Mouse (Mus musculus): ENCODE data around the gene Ift46. TPM values are rescaled to one million over a fixed set of nuclear protein-coding genes. Genes with fewer than 3 reads are reported as not detected.

Gene Ift46
- polyA plus RNA-seq, 1 experiment, result 42.2 TPM

DNA sequence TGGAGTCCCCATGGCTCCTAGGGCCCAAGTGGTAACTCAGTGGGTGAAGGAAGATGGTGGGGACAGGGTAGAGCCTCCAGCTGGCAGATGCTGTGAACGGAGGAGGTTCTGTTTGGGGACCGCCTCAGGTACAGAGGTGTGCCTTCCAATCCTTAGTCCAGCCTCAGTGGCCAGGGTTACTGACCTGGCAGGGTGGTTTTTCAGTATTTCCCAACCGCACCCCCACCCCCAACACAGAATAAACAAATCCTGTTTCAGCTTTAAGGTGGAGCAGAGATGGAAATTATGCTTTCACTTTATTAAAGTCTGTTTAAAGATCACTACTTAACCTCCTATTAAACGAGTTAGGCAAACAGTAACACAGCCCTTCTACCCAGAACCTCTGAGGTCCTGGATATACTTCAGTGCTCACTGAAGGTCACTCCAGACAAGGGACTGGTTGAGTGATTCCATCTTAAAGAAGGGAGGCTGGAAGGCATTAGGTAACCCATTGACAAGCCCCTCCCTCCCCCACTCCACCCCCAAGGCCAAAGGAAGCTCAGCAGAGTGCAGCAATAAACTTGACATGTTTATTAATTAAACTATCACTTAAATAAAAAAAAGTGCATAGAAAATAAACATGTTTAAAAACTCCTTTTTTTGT is 35.2 kb downstream of the Ift46 start, which contains the start of gene Ttc36:
Gene Ttc36, minus strand, starts transcription at position 265 of the 643 bp plus-strand sequence.
- no peak within 1 kb of the TSS for H3K27ac ChIP-seq (ENCODE audit: control insufficient read depth, insufficient read depth, low read length)

DNA sequence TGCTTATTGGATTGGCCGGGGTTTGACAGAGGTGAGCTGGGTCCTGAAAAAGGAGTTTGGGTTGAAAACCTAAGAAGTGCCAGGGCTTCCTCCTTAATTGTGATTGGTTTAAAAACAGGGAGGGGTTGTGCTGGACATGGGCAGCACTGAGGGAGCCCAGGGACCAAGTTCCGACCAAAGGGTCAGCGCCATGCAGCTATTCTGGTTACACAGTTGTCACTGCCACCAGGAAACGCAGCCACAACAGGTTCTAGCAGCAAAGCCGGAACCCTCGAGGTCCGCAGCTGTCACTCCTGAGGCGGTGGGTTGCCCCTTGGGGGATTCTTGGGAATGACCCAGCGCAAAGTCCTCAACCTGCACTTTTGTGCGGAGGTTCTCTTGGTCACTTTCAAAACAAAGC is 37.0 kb downstream of the Ift46 start:
- DNase-seq, result no peak
- TF ChIP-seq CTCF (IDR thresholded peaks at IDR 0.05; ENCODE audit: borderline replicate concordance, control insufficient read depth, extremely low read depth, insufficient read depth, low read length, poor library complexity), result no peak
- no peak for TF ChIP-seq POLR2A (IDR thresholded peaks at IDR 0.05; ENCODE audit: control insufficient read depth, extremely low read depth, insufficient read depth, low read length, poor library complexity)
- Histone ChIP-seq H3K4me3 (ENCODE audit: control insufficient read depth, insufficient read depth, low read length) (no peak overlapping the region), H3K36me3 (ENCODE audit: control insufficient read depth, insufficient read depth, low read length) (peaks cover 47% of the 10 kb centered on the region), H3K27me3 (ENCODE audit: control insufficient read depth, insufficient read depth, low read length) (no peaks in the 10 kb centered on the region), H3K27ac (ENCODE audit: control insufficient read depth, insufficient read depth, low read length) (no peak overlapping the region), H3K4me1 (replicated peaks; ENCODE audit: control insufficient read depth, insufficient read depth, low read length) (peaks cover 1% of the 10 kb centered on the region; the same call in 1 of the 2 replicates)
- 97% methylated on average over 10 of the region's 10 CpGs for WGBS

More for the DNA sequence above, 35.2 kb downstream of the Ift46 start, which contains the start of gene Ttc36:
- Histone ChIP-seq H3K4me1 (replicated peaks; ENCODE audit: control insufficient read depth, insufficient read depth, low read length) (peaks cover 8% of the 10 kb centered on the region), H3K27me3 (ENCODE audit: control insufficient read depth, insufficient read depth, low read length) (no peaks in the 10 kb centered on the region; the same call in 1 of the 2 replicates), H3K36me3 (ENCODE audit: control insufficient read depth, insufficient read depth, low read length) (peaks cover 30% of the 10 kb centered on the region), H3K4me3 (ENCODE audit: control insufficient read depth, insufficient read depth, low read length) (no peak within 1 kb of the TSS)
- TF ChIP-seq CTCF (IDR thresholded peaks at IDR 0.05; ENCODE audit: borderline replicate concordance, control insufficient read depth, extremely low read depth, insufficient read depth, low read length, poor library complexity) (no peak), POLR2A (IDR thresholded peaks at IDR 0.05; ENCODE audit: control insufficient read depth, extremely low read depth, insufficient read depth, low read length, poor library complexity) (no peak)
- WGBS, result 86% methylated on average over 4 of the region's 4 CpGs
- no peak for DNase-seq

DNA sequence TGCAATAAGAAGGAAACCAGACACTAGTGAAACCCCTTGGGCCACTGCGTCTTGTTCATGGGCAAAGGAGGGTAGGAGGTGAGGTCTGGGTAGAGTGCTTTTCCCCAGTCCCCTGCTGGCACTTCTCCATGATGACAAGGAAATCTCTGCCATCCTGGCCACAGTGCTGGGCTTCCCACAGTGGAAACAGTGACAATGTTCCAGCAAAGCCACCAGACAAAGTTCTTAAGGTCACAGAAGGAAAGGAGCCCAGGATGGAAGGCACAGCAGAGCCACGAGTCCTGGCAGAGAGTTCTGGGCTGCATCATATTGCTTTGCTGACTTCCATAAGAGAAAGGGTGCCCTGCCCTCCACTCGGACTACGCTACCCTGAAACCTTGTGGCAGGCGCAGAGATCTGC is 37.8 kb downstream of the Ift46 start:
- TF ChIP-seq POLR2A (IDR thresholded peaks at IDR 0.05; ENCODE audit: control insufficient read depth, extremely low read depth, insufficient read depth, low read length, poor library complexity), result no peak
- no peak for TF ChIP-seq CTCF (IDR thresholded peaks at IDR 0.05; ENCODE audit: borderline replicate concordance, control insufficient read depth, extremely low read depth, insufficient read depth, low read length, poor library complexity)
- H3K27ac ChIP-seq (ENCODE audit: control insufficient read depth, insufficient read depth, low read length), result no peak overlapping the region
- no peak overlapping the region for H3K4me3 ChIP-seq (ENCODE audit: control insufficient read depth, insufficient read depth, low read length)
- WGBS, result 97% methylated on average over 5 of the region's 5 CpGs
- DNase-seq, result no peak
- peaks cover 56% of the 10 kb centered on the region for H3K36me3 ChIP-seq (ENCODE audit: control insufficient read depth, insufficient read depth, low read length)
- no peaks in the 10 kb centered on the region for H3K27me3 ChIP-seq (ENCODE audit: control insufficient read depth, insufficient read depth, low read length)
- H3K4me1 ChIP-seq (replicated peaks; ENCODE audit: control insufficient read depth, insufficient read depth, low read length), result no peaks in the 10 kb centered on the region

DNA sequence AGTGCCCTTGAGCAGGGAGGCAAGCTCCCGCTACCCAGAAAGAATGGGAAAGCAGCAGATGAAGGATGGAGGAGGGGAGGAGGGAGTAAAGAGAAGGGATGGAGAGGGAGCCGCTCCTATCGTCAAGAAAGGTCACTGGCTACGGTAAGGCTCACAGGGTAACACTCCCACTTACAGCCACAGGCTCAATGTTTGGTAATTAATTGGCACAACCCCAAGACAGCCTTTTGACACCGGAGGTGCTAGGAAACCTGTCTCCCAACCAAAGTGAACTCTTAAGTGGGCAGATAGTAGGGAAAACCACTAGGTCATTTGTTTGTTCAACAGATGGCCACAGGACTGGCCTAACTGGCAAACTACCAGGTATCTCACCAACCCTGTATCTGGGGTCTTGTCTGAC is 39.4 kb downstream of the Ift46 start:
- DNase-seq, result no peak

DNA sequence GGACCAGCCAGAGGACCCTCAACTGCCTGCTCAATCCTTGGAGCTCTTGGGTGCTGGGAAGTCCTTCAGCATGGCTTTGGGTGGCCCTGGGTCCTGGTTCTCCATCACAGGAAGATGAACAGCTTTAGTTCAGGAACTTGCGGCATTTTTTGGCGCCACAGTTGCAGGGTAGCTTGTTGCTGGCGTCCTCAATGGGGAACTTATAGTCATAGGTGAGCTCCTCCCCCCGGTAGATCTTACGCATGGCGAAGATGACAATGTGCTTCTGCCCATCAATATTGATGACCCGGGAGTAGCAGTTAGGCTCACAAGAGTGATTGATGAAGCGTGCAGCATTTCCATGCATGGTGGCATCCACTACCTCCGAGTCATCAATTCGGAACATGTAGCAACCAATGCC is 40.1 kb downstream of the Ift46 start:
- 98% methylated on average over 10 of the region's 10 CpGs for WGBS
- Histone ChIP-seq H3K4me3 (ENCODE audit: control insufficient read depth, insufficient read depth, low read length) (no peak overlapping the region), H3K27me3 (ENCODE audit: control insufficient read depth, insufficient read depth, low read length) (no peaks in the 10 kb centered on the region), H3K36me3 (ENCODE audit: control insufficient read depth, insufficient read depth, low read length) (peaks cover 77% of the 10 kb centered on the region), H3K4me1 (replicated peaks; ENCODE audit: control insufficient read depth, insufficient read depth, low read length) (no peaks in the 10 kb centered on the region), H3K27ac (ENCODE audit: control insufficient read depth, insufficient read depth, low read length) (no peak overlapping the region)
- TF ChIP-seq POLR2A (IDR thresholded peaks at IDR 0.05; ENCODE audit: control insufficient read depth, extremely low read depth, insufficient read depth, low read length, poor library complexity) (no peak), CTCF (IDR thresholded peaks at IDR 0.05; ENCODE audit: borderline replicate concordance, control insufficient read depth, extremely low read depth, insufficient read depth, low read length, poor library complexity) (no peak)
- no peak for DNase-seq

More for the DNA sequence above, 39.4 kb downstream of the Ift46 start:
- 95% methylated on average over 5 of the region's 5 CpGs for WGBS
- Histone ChIP-seq H3K36me3 (ENCODE audit: control insufficient read depth, insufficient read depth, low read length) (peaks cover 71% of the 10 kb centered on the region), H3K27ac (ENCODE audit: control insufficient read depth, insufficient read depth, low read length) (no peak overlapping the region), H3K4me3 (ENCODE audit: control insufficient read depth, insufficient read depth, low read length) (no peak overlapping the region), H3K4me1 (replicated peaks; ENCODE audit: control insufficient read depth, insufficient read depth, low read length) (no peaks in the 10 kb centered on the region), H3K27me3 (ENCODE audit: control insufficient read depth, insufficient read depth, low read length) (no peaks in the 10 kb centered on the region)
- no peak for TF ChIP-seq POLR2A (IDR thresholded peaks at IDR 0.05; ENCODE audit: control insufficient read depth, extremely low read depth, insufficient read depth, low read length, poor library complexity)
- TF ChIP-seq CTCF (IDR thresholded peaks at IDR 0.05; ENCODE audit: borderline replicate concordance, control insufficient read depth, extremely low read depth, insufficient read depth, low read length, poor library complexity), result no peak

DNA sequence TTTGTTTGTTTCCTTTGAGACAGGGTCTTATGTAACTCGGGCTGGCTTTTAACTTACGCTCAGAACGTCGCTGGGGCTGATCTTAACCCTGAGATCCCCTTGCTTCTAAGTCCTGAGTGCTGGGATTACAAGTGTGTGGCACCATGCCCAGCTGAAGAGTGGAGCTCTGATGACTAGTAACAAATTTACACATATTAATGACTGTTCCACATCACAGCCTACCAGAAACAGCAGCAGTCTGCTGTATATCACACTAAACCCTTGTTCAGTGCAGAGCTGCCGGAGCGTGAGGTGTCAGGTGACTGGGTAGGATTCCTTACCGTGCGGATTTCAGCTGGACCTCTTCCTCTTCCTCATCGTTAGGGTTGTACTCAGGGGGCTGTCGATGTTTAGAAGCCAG is 42.6 kb downstream of the Ift46 start:
- no peak overlapping the region for H3K4me3 ChIP-seq (ENCODE audit: control insufficient read depth, insufficient read depth, low read length)
- H3K27ac ChIP-seq (ENCODE audit: control insufficient read depth, insufficient read depth, low read length), result no peak overlapping the region
- TF ChIP-seq CTCF (IDR thresholded peaks at IDR 0.05; ENCODE audit: borderline replicate concordance, control insufficient read depth, extremely low read depth, insufficient read depth, low read length, poor library complexity), result no peak
- TF ChIP-seq POLR2A (IDR thresholded peaks at IDR 0.05; ENCODE audit: control insufficient read depth, extremely low read depth, insufficient read depth, low read length, poor library complexity), result no peak
- H3K36me3 ChIP-seq (ENCODE audit: control insufficient read depth, insufficient read depth, low read length), result peaks cover 96% of the 10 kb centered on the region
- no peaks in the 10 kb centered on the region for H3K4me1 ChIP-seq (replicated peaks; ENCODE audit: control insufficient read depth, insufficient read depth, low read length)
- 91% methylated on average over 10 of the region's 10 CpGs for WGBS
- H3K27me3 ChIP-seq (ENCODE audit: control insufficient read depth, insufficient read depth, low read length), result no peaks in the 10 kb centered on the region
- DNase-seq, result no peak
